23 mouse cellular contexts compared by ENCODE assay signal in the genomic region with DNA sequence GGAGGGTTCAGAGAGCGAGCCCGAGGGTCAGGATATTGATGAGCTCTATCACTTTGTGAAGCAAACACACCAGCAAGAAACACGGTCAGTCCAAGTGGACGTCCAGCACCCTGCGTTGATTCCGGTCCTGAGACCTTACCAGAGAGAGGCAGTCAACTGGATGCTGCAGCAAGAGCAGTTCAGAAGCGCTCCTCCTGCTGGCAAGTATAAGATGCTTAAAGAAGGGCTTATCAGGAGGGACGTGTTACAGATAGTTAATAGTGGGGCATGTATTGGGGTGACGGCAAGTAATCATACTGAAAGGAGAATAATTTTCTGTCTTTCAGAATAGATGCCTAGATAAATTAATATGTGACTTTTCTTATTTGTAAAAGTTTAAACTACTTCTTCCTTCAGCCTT. TPM values are rescaled to one million over a fixed set of nuclear protein-coding genes. Genes with fewer than 3 reads are reported as not detected.
DNase-seq lines count a peak whose midpoint lies in the region; ATAC-seq and TF ChIP-seq lines count a peak whose summit lies in the region.
"Had no signal": no experiment of that assay in that cellular context is flagged by ENCODE, and none has a peak within 500 bp of the region (broad histone marks: within the 10 kb centered on the region; RNA-seq: fewer than 3 reads in every experiment).

No protein-coding gene starts in this region.

- H3K4me3 ChIP-seq in forebrain, postnatal 0 days (ENCODE audit: low read depth, low read length): no peak overlapping the region
- no peak overlapping the region for H3K4me3 ChIP-seq in forebrain, embryonic 10.5 days
- H3K4me3 ChIP-seq in liver, embryonic 14.5 days (ENCODE audit: insufficient read depth in 1 of 2, low read depth in 2 of 2, low read length in 2 of 2): no peak overlapping the region
- no peak overlapping the region for H3K4me3 ChIP-seq in liver, embryonic 12.5 days
- H3K4me3 ChIP-seq: embryonic facial prominence, embryonic 15.5 days; forebrain, embryonic 12.5 days; heart, embryonic 15.5 days; hindbrain, embryonic 10.5 days; neural tube, embryonic 13.5 days had no signal

- peaks cover 15% of the 10 kb centered on the region for H3K36me3 ChIP-seq in forebrain, postnatal 0 days (ENCODE audit: insufficient read depth)
- H3K36me3 ChIP-seq in forebrain, embryonic 10.5 days (replicated peaks): peaks cover 94% of the 10 kb centered on the region
- H3K36me3 ChIP-seq in liver, embryonic 14.5 days (replicated peaks; ENCODE audit: control insufficient read depth, insufficient read depth, low read depth): peaks cover 18% of the 10 kb centered on the region
- peaks cover 76% of the 10 kb centered on the region for H3K36me3 ChIP-seq in liver, embryonic 12.5 days

- 87% methylated on average over 9 of the region's 9 CpGs for WGBS in forebrain, postnatal 0 days
- WGBS in forebrain, embryonic 10.5 days: 92% methylated on average over 9 of the region's 9 CpGs
- 71% methylated on average over 9 of the region's 9 CpGs for WGBS in liver, embryonic 14.5 days (ENCODE audit: insufficient replicate concordance)
- WGBS in liver, embryonic 12.5 days (ENCODE audit: insufficient replicate concordance): 73% methylated on average over 9 of the region's 9 CpGs

- no peak overlapping the region for H3K9ac ChIP-seq in forebrain, postnatal 0 days
- H3K9ac ChIP-seq in liver, embryonic 14.5 days (replicated peaks): no peak overlapping the region
- H3K9ac ChIP-seq in liver, embryonic 12.5 days: no peak overlapping the region
- H3K9ac ChIP-seq: embryonic facial prominence, embryonic 15.5 days; forebrain, embryonic 12.5 days; heart, embryonic 15.5 days; neural tube, embryonic 13.5 days had no signal

- no peaks in the 10 kb centered on the region for H3K9me3 ChIP-seq in forebrain, postnatal 0 days (ENCODE audit: low read length)
- no peaks in the 10 kb centered on the region for H3K9me3 ChIP-seq in forebrain, embryonic 10.5 days
- no peaks in the 10 kb centered on the region for H3K9me3 ChIP-seq in liver, embryonic 14.5 days (ENCODE audit: control insufficient read depth, low read length)
- H3K9me3 ChIP-seq in liver, embryonic 12.5 days (replicated peaks): no peaks in the 10 kb centered on the region
- H3K9me3 ChIP-seq: embryonic facial prominence, embryonic 15.5 days; forebrain, embryonic 12.5 days; heart, embryonic 15.5 days; hindbrain, embryonic 10.5 days; neural tube, embryonic 13.5 days had no signal

- TF ChIP-seq EP300 in liver, embryonic 14.5 days (IDR thresholded peaks at IDR 0.05; ENCODE audit: low read depth): no peak

- H3K4me2 ChIP-seq in forebrain, postnatal 0 days (ENCODE audit: low read depth): no peak overlapping the region
- H3K4me2 ChIP-seq in liver, embryonic 14.5 days (ENCODE audit: low read depth): no peak overlapping the region
- H3K4me2 ChIP-seq in liver, embryonic 12.5 days: no peak overlapping the region
- H3K4me2 ChIP-seq: embryonic facial prominence, embryonic 15.5 days; forebrain, embryonic 12.5 days; heart, embryonic 15.5 days; midbrain, embryonic 11.5 days; neural tube, embryonic 13.5 days had no signal

- ATAC-seq in forebrain, postnatal 0 days: no peak
- ATAC-seq in liver, embryonic 14.5 days (ENCODE audit: insufficient read depth): no peak
- no peak for ATAC-seq in liver, embryonic 12.5 days
- ATAC-seq in megakaryocyte-erythroid progenitor cell, adult 5-6 weeks (replicated peaks; ENCODE audit: low FRiP score, low TSS enrichment, poor library complexity, severe bottlenecking): peak; percentile 75

- peaks cover 5% of the 10 kb centered on the region; the same call in 1 of the 2 replicates for H3K4me1 ChIP-seq in forebrain, postnatal 0 days (ENCODE audit: insufficient read depth)
- no peaks in the 10 kb centered on the region for H3K4me1 ChIP-seq in forebrain, embryonic 10.5 days
- peaks cover 0 to 1% of the 10 kb centered on the region in 2 experiments; a peak in 3 of 4 replicates for H3K4me1 ChIP-seq in liver, embryonic 14.5 days (replicated peaks; ENCODE audit: control insufficient read depth in 2 of 2, insufficient read depth in 2 of 2, low read length in 1 of 2)
- H3K4me1 ChIP-seq in liver, embryonic 12.5 days: peaks cover 17% of the 10 kb centered on the region
- H3K4me1 ChIP-seq: embryonic facial prominence, embryonic 15.5 days; hindbrain, embryonic 10.5 days had no signal

- no peak for DNase-seq in forebrain, postnatal 0 days
- no peak for DNase-seq in forebrain, embryonic 10.5 days (ENCODE audit: extremely low spot score, low spot score)
- no peak for DNase-seq in liver, embryonic 14.5 days (ENCODE audit: low read depth in 3 of 3, low spot score in 3 of 3)
- DNase-seq in ES-CJ7 (ENCODE audit: low read depth, low spot score): peak; percentile 34
- no peak for DNase-seq in thymus, postnatal 0 days (ENCODE audit: low spot score)
- DNase-seq: adrenal gland, postnatal 10 days; cerebellum, adult 11 months; cerebellum, postnatal 14 days; gastrocnemius, postnatal 36 days; layer of hippocampus, postnatal 36 days; lung, adult 18-20 months; lung, postnatal 36 days; right cerebral cortex, adult 18-20 months; thymus, postnatal 25 days had no signal

- no peak overlapping the region for H3K27ac ChIP-seq in forebrain, postnatal 0 days (ENCODE audit: low read depth, low read length)
- H3K27ac ChIP-seq in forebrain, embryonic 10.5 days: no peak overlapping the region
- no peak overlapping the region for H3K27ac ChIP-seq in liver, embryonic 14.5 days
- no peak overlapping the region for H3K27ac ChIP-seq in liver, embryonic 12.5 days
- H3K27ac ChIP-seq: embryonic facial prominence, embryonic 15.5 days; forebrain, embryonic 12.5 days; heart, embryonic 15.5 days; hindbrain, embryonic 10.5 days; neural tube, embryonic 13.5 days had no signal

- no peaks in the 10 kb centered on the region for H3K27me3 ChIP-seq in forebrain, postnatal 0 days (ENCODE audit: insufficient read depth, low read length)
- no peaks in the 10 kb centered on the region for H3K27me3 ChIP-seq in forebrain, embryonic 10.5 days (ENCODE audit: poor library complexity, severe bottlenecking)
- H3K27me3 ChIP-seq in liver, embryonic 14.5 days (ENCODE audit: control insufficient read depth, insufficient read depth, low read length): no peaks in the 10 kb centered on the region
- no peaks in the 10 kb centered on the region for H3K27me3 ChIP-seq in liver, embryonic 12.5 days (replicated peaks)
- H3K27me3 ChIP-seq: CH12.LX; embryonic facial prominence, embryonic 15.5 days; forebrain, embryonic 12.5 days; heart, embryonic 15.5 days; neural tube, embryonic 13.5 days had no signal

- TF ChIP-seq CTCF in forebrain, postnatal 0 days (IDR thresholded peaks at IDR 0.05; ENCODE audit: low read depth): peak; percentile 37; the same call in 1 of the 2 replicates
- TF ChIP-seq CTCF in liver, embryonic 14.5 days (IDR thresholded peaks at IDR 0.05; ENCODE audit: low read depth): peak; percentile 23; the same call in 1 of the 2 replicates

RNA-seq across cellular contexts. Expression of a gene that starts 7.8 kb away (rescaled TPM):
- 29.7 and 31.8 TPM in 2 replicates for total RNA-seq in forebrain, postnatal 0 days (2014; rRNA removed)
- polyA plus RNA-seq in forebrain, postnatal 0 days (2015; fragmentation: Nextera tagmentation; extraction: Ambion mirVana): 7.3 and 12.7 TPM in 2 replicates
- polyA plus RNA-seq in forebrain, embryonic 10.5 days (2016; fragmentation: Nextera tagmentation; extraction: Ambion mirVana): 19.5 and 20.8 TPM in 2 replicates
- 1.9 and 2.6 TPM in 2 replicates for polyA plus RNA-seq in liver, embryonic 14.5 days (2012; rRNA removed)
- 4.2 and 4.3 TPM in 2 replicates for polyA plus RNA-seq in liver, embryonic 14.5 days (2014; fragmentation: Nextera tagmentation; extraction: Ambion mirVana)
- polyA plus RNA-seq in liver, embryonic 12.5 days (2016; fragmentation: Nextera tagmentation; extraction: Ambion mirVana): 10.1 and 10.5 TPM in 2 replicates
- total RNA-seq in megakaryocyte-erythroid progenitor cell, adult 5-6 weeks (2014; fragmentation: Nextera tagmentation): 21.9 and 27.3 TPM in 2 replicates
- total RNA-seq in megakaryocyte-erythroid progenitor cell, adult 5-6 weeks (2017): 18.0 and 25.3 TPM in 2 replicates
- polyA plus RNA-seq in thymus, postnatal 0 days (2015; fragmentation: Nextera tagmentation; extraction: Ambion mirVana): 14.1 and 17.1 TPM in 2 replicates
